Mouse (Mus musculus) kidney, embryonic 15.5 days (tissue): ENCODE results near the gene Rexo2. TPM values are rescaled to one million over a fixed set of nuclear protein-coding genes. Genes with fewer than 3 reads are reported as not detected.
"Not testable (repeated sequence)": the region's sequence is repeated elsewhere in the genome, so short reads cannot be mapped to it uniquely, and the experiment has no call there.

Experiments used
- ATAC-seq: fragments of 200-750 bp; cut with Nextera tagmentation; replicated peaks from 2 replicates; pipeline ENCODE4 v1.8.0; 2017; ENCODE audit warnings: moderate TSS enrichment; ENCODE audit not compliant: low FRiP score
- H3K27ac ChIP-seq: fragments of 300-500 bp; sonication (generic); 2 replicates; pipeline ENCODE4 v1.5.1; 2015; ENCODE audit warnings: mild to moderate bottlenecking, inconsistent platforms
- H3K27me3 ChIP-seq: fragments of 300-500 bp; sonication (generic); 2 replicates; pipeline ENCODE4 v1.6.1; 2015; ENCODE audit warnings: inconsistent platforms
- H3K36me3 ChIP-seq: fragments of 300-500 bp; sonication (generic); 2 replicates; pipeline ENCODE4 v1.6.1; 2015; ENCODE audit warnings: inconsistent platforms
- H3K4me1 ChIP-seq: fragments of 300-500 bp; sonication (generic); 2 replicates; pipeline ENCODE4 v1.6.1; 2015; ENCODE audit warnings: inconsistent platforms
- H3K4me2 ChIP-seq: fragments of 300-500 bp; sonication (generic); 2 replicates; pipeline ENCODE4 v1.6.1; 2015; ENCODE audit warnings: moderate library complexity, mild to moderate bottlenecking, inconsistent platforms
- H3K4me3 ChIP-seq: fragments of 300-500 bp; sonication (generic); replicated peaks from 2 replicates; pipeline ENCODE4 v1.5.1; 2015; ENCODE audit warnings: mild to moderate bottlenecking, inconsistent platforms
- H3K9ac ChIP-seq: fragments of 300-500 bp; sonication (generic); 2 replicates; pipeline ENCODE4 v1.6.1; 2015; ENCODE audit warnings: mild to moderate bottlenecking, inconsistent platforms
- H3K9me3 ChIP-seq: fragments of 300-500 bp; sonication (generic); replicated peaks from 2 replicates; pipeline ENCODE4 v1.6.1; 2016; ENCODE audit warnings: inconsistent platforms
- WGBS: fragments of 180-500 bp; shearing (Covaris S2); methylation state at CpG from one replicate; pipeline ENCODE4 v1.1.7; 2015; ENCODE audit warnings: mixed read lengths; 5-methylcytosine and 5-hydroxymethylcytosine counted together
- polyA plus RNA-seq: library from polyadenylated mRNA; unstranded; fragments of >200 nt; fragmentation: Nextera tagmentation; extraction: Ambion mirVana; gene quantifications from 2 replicates; pipeline ENCODE4 v1.2.1, GENCODE M21; 2015

The Rexo2 gene
- 116 TPM in 2 replicates for polyA plus RNA-seq

DNA sequence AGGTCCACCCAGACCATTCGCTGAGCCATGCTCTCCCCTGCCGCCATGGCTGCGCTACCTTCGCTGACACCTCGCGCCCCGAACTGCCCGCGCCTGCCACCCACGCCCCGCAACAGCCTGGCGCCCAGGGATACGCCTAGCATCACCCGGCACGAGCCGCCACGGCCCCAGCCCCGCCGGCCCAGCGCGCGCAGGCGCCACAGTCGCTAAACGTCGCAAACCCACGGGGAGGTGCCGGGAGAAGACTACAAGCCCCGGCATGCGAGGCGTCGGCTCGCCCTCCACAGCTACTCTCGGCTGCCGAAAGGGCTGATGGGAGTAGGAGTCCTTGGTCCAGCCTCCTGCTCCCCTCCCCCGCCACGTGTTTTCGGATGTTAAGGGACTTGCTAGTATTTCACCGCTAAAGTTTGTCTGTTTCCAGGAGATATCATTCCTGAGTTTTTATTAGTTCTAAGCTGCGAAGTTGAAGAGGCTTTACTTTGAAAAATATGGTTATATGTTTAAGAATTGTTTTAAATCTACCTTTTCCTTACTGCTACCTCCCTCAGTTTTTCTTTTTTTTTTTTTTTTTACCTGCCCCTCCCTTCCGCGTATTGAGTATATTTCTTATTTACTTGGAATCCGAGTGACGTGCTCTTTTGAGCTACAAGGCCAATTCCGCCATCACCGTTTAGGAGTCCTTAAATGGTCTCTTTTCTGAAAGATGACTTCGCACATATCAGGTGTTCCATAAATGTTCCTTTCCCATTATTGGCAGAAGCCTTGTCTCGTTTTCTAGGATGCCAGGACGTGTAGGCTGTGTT lies at the start of gene Rexo2:
Gene Rexo2 (minus strand): TSS at position 213 of the 803 bp plus-strand sequence.
- H3K4me3 ChIP-seq = peak within 1 kb of the TSS; percentile 66
- 1% methylated on average over 49 of the region's 49 CpGs for WGBS
- ATAC-seq = peak; percentile 98

GRCm38 (mm10) chr9:48526520-48526919 lies 46.1 kb upstream of the Rexo2 start:
- no peaks in the 10 kb centered on the region for H3K36me3 ChIP-seq
- no peak overlapping the region for H3K4me2 ChIP-seq
- no peak overlapping the region for H3K4me3 ChIP-seq
- H3K9me3 ChIP-seq = no peaks in the 10 kb centered on the region
- no peak for ATAC-seq
- H3K27ac ChIP-seq = no peak overlapping the region
- no peak overlapping the region for H3K9ac ChIP-seq
- WGBS = 92% methylated on average over 4 of the region's 4 CpGs
- H3K27me3 ChIP-seq = no peaks in the 10 kb centered on the region
- H3K4me1 ChIP-seq = no peaks in the 10 kb centered on the region

More for the DNA sequence above, at the start of gene Rexo2:
- Histone ChIP-seq H3K9ac (peak within 1 kb of the TSS; percentile 53), H3K4me1 (peaks cover 12% of the 10 kb centered on the region), H3K27ac (no peak within 1 kb of the TSS; the same call in 1 of the 2 replicates), H3K27me3 (no peaks in the 10 kb centered on the region), H3K4me2 (peak within 1 kb of the TSS; percentile 84), H3K36me3 (peaks cover 12% of the 10 kb centered on the region; the same call in 1 of the 2 replicates), H3K9me3 (no peaks in the 10 kb centered on the region)

DNA sequence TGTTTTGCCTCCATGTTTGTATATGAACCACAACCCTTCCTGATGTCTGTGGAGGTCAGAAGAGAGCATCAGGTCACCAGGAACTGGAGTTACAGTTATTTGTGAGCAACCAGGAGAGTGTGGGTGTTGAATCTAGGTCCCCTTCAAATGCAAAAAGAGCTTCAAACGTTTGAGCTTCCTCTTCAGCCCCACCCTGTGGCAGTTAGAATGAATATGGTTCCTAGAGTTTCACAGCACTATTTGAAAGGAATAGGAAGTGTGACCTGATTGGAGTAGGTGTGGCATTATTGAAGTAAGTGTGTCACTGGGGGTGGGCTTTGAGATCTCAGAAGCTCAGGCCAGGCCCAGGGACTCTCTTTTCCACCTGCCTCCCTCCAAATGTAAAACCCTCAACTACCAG lies 45.1 kb upstream of the Rexo2 start:
- Histone ChIP-seq H3K4me3 (no peak overlapping the region), H3K9ac (no peak overlapping the region), H3K36me3 (no peaks in the 10 kb centered on the region), H3K4me1 (no peaks in the 10 kb centered on the region), H3K4me2 (no peak overlapping the region), H3K27ac (no peak overlapping the region), H3K9me3 (no peaks in the 10 kb centered on the region), H3K27me3 (no peaks in the 10 kb centered on the region)
- ATAC-seq = no peak
- 3% methylated on average over 1 of the region's 1 CpGs for WGBS

GRCm38 (mm10) chr9:48520405-48520804 lies 40.0 kb upstream of the Rexo2 start:
- not testable (repeated sequence) for H3K9me3 ChIP-seq, H3K27me3 ChIP-seq, H3K4me1 ChIP-seq, H3K27ac ChIP-seq, ATAC-seq, H3K9ac ChIP-seq, H3K36me3 ChIP-seq, H3K4me2 ChIP-seq, H3K4me3 ChIP-seq
- 33% methylated on average over 3 of the region's 7 CpGs for WGBS

DNA sequence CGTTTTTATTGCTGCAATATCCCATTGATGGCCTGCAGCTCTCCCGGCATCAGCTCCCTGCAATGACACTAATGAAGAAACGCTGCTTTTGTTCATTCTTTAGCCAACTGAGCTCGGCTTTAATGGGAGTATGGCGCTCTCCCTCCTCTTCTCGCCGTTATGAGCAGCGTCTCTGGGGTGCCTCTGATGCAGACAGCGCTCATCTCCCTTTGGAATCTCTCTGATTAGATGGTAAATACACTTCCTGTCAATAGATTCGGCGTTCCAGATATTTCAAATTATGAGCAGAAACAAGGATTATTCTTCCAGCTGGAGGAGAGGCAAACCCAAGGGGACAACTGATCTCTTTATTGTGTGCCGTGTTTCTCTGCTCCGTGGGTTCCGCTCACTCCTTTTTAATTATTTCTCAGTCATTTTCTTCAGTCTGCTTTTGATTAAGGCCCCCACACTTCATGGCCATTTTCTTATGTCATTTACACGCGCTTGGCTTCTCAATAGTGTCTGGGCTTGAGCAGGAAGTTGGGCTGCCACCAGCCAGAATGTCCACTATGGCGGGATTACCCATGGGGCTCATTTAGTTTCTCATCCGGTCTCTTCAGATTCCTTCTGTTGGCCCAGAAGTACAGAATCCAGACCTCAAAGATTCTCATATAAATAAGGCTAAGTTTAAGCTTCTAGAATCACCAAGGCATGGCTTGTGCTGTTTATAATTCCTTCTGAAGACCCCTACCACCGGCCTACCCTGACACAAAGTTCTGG lies 37.1 kb upstream of the Rexo2 start:
- Histone ChIP-seq H3K4me2 (no peak overlapping the region), H3K4me1 (no peaks in the 10 kb centered on the region), H3K9ac (no peak overlapping the region), H3K27me3 (peaks cover 4% of the 10 kb centered on the region), H3K27ac (no peak overlapping the region), H3K4me3 (no peak overlapping the region), H3K9me3 (no peaks in the 10 kb centered on the region), H3K36me3 (no peaks in the 10 kb centered on the region)
- no peak for ATAC-seq
- 63% methylated on average over 19 of the region's 19 CpGs for WGBS

DNA sequence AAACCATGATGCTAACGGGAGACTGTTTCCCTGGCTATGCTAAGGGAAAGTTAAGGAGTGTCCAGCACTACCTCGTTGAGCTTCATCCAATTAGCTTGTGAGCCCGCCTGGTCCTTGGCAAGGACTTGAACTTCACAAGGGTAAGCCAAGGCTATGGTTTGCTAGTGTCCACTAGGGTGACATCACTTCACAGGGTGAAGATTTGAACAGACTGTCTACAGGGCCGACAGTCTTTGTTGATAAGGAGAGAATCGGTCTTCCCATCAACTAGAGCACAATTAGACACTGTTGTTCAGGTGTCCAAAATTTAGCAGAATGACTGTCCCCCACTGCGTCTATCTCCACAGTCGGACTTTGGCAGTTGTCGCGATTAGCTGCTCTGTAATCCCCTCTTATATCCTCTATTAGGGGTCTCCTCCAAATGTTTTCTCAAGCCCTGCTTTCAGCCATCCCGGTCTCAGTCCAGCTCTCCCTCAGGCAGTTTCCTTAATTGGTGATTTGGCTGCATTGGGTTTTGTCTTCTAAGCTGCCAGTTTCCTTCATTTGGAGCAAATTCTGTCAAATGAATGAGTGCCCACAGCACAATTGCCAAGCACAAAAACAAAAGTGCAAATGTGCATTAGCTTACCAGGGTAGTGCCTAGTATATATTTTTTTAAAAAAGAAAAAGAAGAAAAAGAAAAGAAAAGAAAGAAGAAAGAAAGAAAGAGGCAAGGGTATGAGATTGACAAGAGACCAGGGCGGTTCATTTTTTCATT lies 36.4 kb upstream of the Rexo2 start:
- H3K4me1 ChIP-seq = no peaks in the 10 kb centered on the region
- no peak overlapping the region for H3K4me2 ChIP-seq
- H3K27me3 ChIP-seq = peaks cover 4% of the 10 kb centered on the region
- ATAC-seq = no peak
- H3K27ac ChIP-seq = no peak overlapping the region
- H3K4me3 ChIP-seq = no peak overlapping the region
- 79% methylated on average over 11 of the region's 11 CpGs for WGBS
- H3K9ac ChIP-seq = no peak overlapping the region
- no peaks in the 10 kb centered on the region for H3K36me3 ChIP-seq
- no peaks in the 10 kb centered on the region for H3K9me3 ChIP-seq

DNA sequence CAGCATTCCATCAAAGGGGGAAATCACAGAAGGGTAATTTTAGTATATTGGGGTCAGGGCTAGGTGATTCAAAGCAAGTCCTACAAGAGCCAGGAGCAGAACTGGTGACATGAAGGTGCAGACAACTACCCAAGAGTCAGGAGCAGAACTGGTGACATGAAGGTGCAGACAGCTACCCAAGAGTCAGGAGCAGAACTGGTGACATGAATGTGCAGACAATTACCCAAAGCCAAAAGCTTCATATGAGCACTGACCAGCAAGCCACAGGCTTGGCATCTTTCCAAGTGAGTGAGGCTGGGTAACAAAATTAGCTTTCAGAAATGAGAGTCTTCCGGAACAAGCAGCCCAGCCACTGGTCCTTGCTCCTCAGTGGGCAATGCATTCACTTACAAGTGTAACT lies 34.9 kb upstream of the Rexo2 start:
- H3K9ac ChIP-seq = no peak overlapping the region
- no peak overlapping the region for H3K27ac ChIP-seq
- H3K27me3 ChIP-seq = peaks cover 4% of the 10 kb centered on the region
- no peak for ATAC-seq
- no peaks in the 10 kb centered on the region for H3K36me3 ChIP-seq
- H3K4me3 ChIP-seq = no peak overlapping the region
- no peaks in the 10 kb centered on the region for H3K9me3 ChIP-seq
- WGBS = 47% methylated on average over 1 of the region's 1 CpGs
- H3K4me1 ChIP-seq = no peaks in the 10 kb centered on the region
- H3K4me2 ChIP-seq = no peak overlapping the region

GRCm38 (mm10) chr9:48510134-48510533 lies 29.7 kb upstream of the Rexo2 start:
- 86% methylated on average over 5 of the region's 5 CpGs for WGBS
- H3K9me3 ChIP-seq = no peaks in the 10 kb centered on the region
- no peak for ATAC-seq
- no peak overlapping the region for H3K4me2 ChIP-seq
- no peak overlapping the region for H3K9ac ChIP-seq
- no peak overlapping the region for H3K4me3 ChIP-seq
- H3K27ac ChIP-seq = no peak overlapping the region
- H3K36me3 ChIP-seq = no peaks in the 10 kb centered on the region
- no peaks in the 10 kb centered on the region for H3K4me1 ChIP-seq
- H3K27me3 ChIP-seq = no peaks in the 10 kb centered on the region

- Histone ChIP-seq H3K9ac (no peak overlapping the region), H3K4me3 (no peak overlapping the region), H3K4me2 (no peak overlapping the region), H3K9me3 (no peaks in the 10 kb centered on the region), H3K27ac (no peak overlapping the region), H3K27me3 (no peaks in the 10 kb centered on the region), H3K36me3 (no peaks in the 10 kb centered on the region), H3K4me1 (no peaks in the 10 kb centered on the region)
- ATAC-seq = no peak
- WGBS = 63% methylated on average over 8 of the region's 8 CpGs
These were observed 24.4 kb upstream of the Rexo2 start for GRCm38 (mm10) chr9:48504741-48505365.

DNA sequence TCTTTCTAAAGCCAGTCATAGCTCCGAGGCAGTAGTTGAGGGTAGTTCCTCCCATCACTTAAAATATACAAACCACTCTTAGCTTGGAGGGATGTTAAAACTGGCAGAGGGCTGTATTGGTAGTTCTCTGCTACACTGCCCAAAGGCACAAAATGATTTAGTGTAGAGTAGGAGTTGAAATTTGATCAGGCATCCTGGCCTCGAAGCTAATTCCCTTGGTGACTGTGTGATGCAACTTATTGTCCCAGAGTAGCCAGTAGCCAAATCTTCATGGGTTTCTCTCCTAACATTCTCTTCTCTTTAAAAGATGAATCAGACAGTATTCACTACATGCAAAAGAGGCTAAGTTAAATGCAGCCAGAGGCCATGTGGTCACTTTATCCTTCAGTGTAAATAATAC lies 22.6 kb upstream of the Rexo2 start:
- Histone ChIP-seq H3K9ac (no peak overlapping the region), H3K4me2 (no peak overlapping the region), H3K4me1 (no peaks in the 10 kb centered on the region), H3K9me3 (no peaks in the 10 kb centered on the region), H3K27ac (no peak overlapping the region), H3K36me3 (no peaks in the 10 kb centered on the region), H3K27me3 (no peaks in the 10 kb centered on the region), H3K4me3 (no peak overlapping the region)
- WGBS = 18% methylated on average over 2 of the region's 2 CpGs
- ATAC-seq = no peak

GRCm38 (mm10) chr9:48501192-48501591 lies 20.8 kb upstream of the Rexo2 start:
- no peak overlapping the region for H3K4me2 ChIP-seq
- no peak overlapping the region for H3K9ac ChIP-seq
- H3K27ac ChIP-seq = no peak overlapping the region
- no peak for ATAC-seq
- no peak overlapping the region for H3K4me3 ChIP-seq
- no peaks in the 10 kb centered on the region for H3K36me3 ChIP-seq
- no peaks in the 10 kb centered on the region for H3K9me3 ChIP-seq
- no peaks in the 10 kb centered on the region for H3K27me3 ChIP-seq
- 83% methylated on average over 7 of the region's 7 CpGs for WGBS
- peaks cover under 1% of the 10 kb centered on the region for H3K4me1 ChIP-seq
